ENCODE assay signal across 34 mouse cellular contexts in genomic region chr9:111655066-111655465, GRCm38 (mm10). TPM values are rescaled to one million over a fixed set of nuclear protein-coding genes. Genes with fewer than 3 reads are reported as not detected.
"Had no signal": no experiment of that assay in that cellular context is flagged by ENCODE, and none has a peak within 500 bp of the region (broad histone marks: within the 10 kb centered on the region; RNA-seq: fewer than 3 reads in every experiment).

No protein-coding gene starts in this region.

- H3K27me3 ChIP-seq: heart, embryonic 12.5 days; heart, embryonic 13.5 days; heart, embryonic 15.5 days; hindbrain, embryonic 12.5 days; hindbrain, embryonic 13.5 days; hindbrain, embryonic 15.5 days; intestine, embryonic 15.5 days; kidney, embryonic 15.5 days had no signal

- ATAC-seq: hindbrain, embryonic 16.5 days; hindbrain, postnatal 0 days; inflammation-experienced regulatory T-cells, adult 6 months; intestine, embryonic 15.5 days; intestine, embryonic 16.5 days; intestine, postnatal 0 days had no signal

- DNase-seq: heart, postnatal 10 days; heart, postnatal 14 days; heart, postnatal 36 days; heart, postnatal 4 days; kidney, adult 11 months; kidney, adult 18-20 months; kidney, adult 2 months; kidney, adult 8-10 months; kidney, adult 9 months; kidney, postnatal 10 days; kidney, postnatal 14 days; kidney, postnatal 25 days; kidney, postnatal 36 days; kidney, postnatal 4 days; layer of hippocampus, adult 9-11 months; layer of hippocampus, postnatal 36 days had no signal

- H3K27ac ChIP-seq: heart, embryonic 13.5 days; heart, embryonic 15.5 days; hindbrain, embryonic 10.5 days; hindbrain, embryonic 12.5 days; hindbrain, embryonic 13.5 days; hindbrain, embryonic 14.5 days; hindbrain, embryonic 15.5 days; hindbrain, postnatal 0 days; intestine, embryonic 15.5 days; kidney, embryonic 15.5 days; kidney, postnatal 0 days; layer of hippocampus, adult 2 months; left cerebral cortex, adult 2 months had no signal

- H3K4me3 ChIP-seq: heart, embryonic 12.5 days; heart, embryonic 13.5 days; heart, embryonic 15.5 days; hindbrain, embryonic 10.5 days; hindbrain, embryonic 12.5 days; hindbrain, embryonic 13.5 days; hindbrain, embryonic 15.5 days; intestine, embryonic 15.5 days; kidney, embryonic 15.5 days; layer of hippocampus, adult 2 months; left cerebral cortex, adult 2 months had no signal

- H3K9ac ChIP-seq: heart, embryonic 12.5 days; heart, embryonic 13.5 days; heart, embryonic 15.5 days; hindbrain, embryonic 12.5 days; hindbrain, embryonic 13.5 days; hindbrain, embryonic 14.5 days; hindbrain, embryonic 15.5 days; intestine, embryonic 15.5 days; kidney, embryonic 15.5 days had no signal

- H3K4me2 ChIP-seq: heart, embryonic 12.5 days; heart, embryonic 13.5 days; heart, embryonic 15.5 days; hindbrain, embryonic 12.5 days; hindbrain, embryonic 13.5 days; hindbrain, embryonic 14.5 days; hindbrain, embryonic 15.5 days; intestine, embryonic 15.5 days; kidney, embryonic 15.5 days had no signal

- H3K36me3 ChIP-seq: heart, embryonic 12.5 days; heart, embryonic 13.5 days; heart, embryonic 15.5 days; hindbrain, embryonic 10.5 days; hindbrain, embryonic 12.5 days; hindbrain, embryonic 13.5 days; hindbrain, embryonic 15.5 days; intestine, embryonic 15.5 days; kidney, embryonic 15.5 days had no signal

- H3K9me3 ChIP-seq: heart, embryonic 12.5 days; heart, embryonic 13.5 days; heart, embryonic 15.5 days; hindbrain, embryonic 10.5 days; hindbrain, embryonic 12.5 days; hindbrain, embryonic 13.5 days; hindbrain, embryonic 15.5 days; intestine, embryonic 15.5 days; kidney, embryonic 15.5 days had no signal

- H3K4me1 ChIP-seq: heart, embryonic 12.5 days; heart, embryonic 13.5 days; heart, embryonic 15.5 days; hindbrain, embryonic 10.5 days; hindbrain, embryonic 12.5 days; hindbrain, embryonic 13.5 days; hindbrain, embryonic 15.5 days; intestine, embryonic 15.5 days; kidney, embryonic 15.5 days had no signal

RNA-seq across cellular contexts. Expression of gene Stac, which starts 35.1 kb away (rescaled TPM):
- polyA plus RNA-seq: inflammation-experienced regulatory T-cells, adult 6 months had no signal
